In the genomic region with DNA sequence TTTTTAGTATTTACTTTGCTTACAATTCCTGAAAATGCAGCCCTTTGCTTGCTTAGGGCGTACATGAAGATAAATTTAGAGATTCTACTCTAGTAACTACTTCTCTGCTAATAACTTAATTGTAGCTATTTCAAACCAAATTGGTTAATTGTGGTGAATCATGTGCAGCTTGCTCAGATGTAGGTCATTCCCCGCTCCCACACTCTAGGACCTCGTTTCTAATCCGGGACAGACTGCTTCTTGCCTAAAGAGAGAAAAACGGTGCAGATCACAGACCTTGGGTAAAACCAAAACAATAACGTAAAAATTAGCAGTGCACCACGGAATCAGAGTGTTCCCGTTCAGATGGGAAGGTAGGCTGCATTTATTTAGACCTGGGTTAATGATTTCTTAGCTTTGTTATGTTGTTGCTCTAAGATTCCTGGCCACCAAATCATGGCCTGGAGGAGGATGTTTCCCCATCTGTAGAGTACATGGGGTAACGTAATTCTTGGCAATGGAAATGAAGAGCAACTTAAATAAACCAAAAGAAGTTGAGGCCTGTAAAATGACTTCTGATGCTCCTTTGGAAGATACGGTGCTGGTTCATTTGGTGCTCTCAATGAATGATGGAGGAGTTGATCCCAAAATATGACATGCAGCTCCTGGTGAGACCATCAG, we compare ENCODE assay signal across 21 mouse cellular contexts. TPM values are rescaled to one million over a fixed set of nuclear protein-coding genes. Genes with fewer than 3 reads are reported as not detected.
"Had no signal": no experiment of that assay in that cellular context is flagged by ENCODE, and none has a peak within 500 bp of the region (broad histone marks: within the 10 kb centered on the region; RNA-seq: fewer than 3 reads in every experiment).

No protein-coding gene starts in this region.

- H3K27ac ChIP-seq: limb, embryonic 15.5 days; liver, embryonic 14.5 days; midbrain, embryonic 13.5 days; stomach, embryonic 15.5 days had no signal

- H3K9ac ChIP-seq: limb, embryonic 15.5 days; liver, embryonic 14.5 days; midbrain, embryonic 13.5 days; stomach, embryonic 15.5 days had no signal

- H3K9me3 ChIP-seq: limb, embryonic 15.5 days; midbrain, embryonic 13.5 days; stomach, embryonic 15.5 days had no signal

- DNase-seq: kidney, postnatal 14 days; layer of hippocampus, postnatal 36 days; lung, adult 18-20 months; lung, postnatal 36 days; right cerebral cortex, postnatal 14 days; thymus, postnatal 36 days had no signal

- H3K4me3 ChIP-seq: limb, embryonic 15.5 days; midbrain, embryonic 13.5 days; stomach, embryonic 15.5 days had no signal

- H3K4me2 ChIP-seq: limb, embryonic 15.5 days; midbrain, embryonic 13.5 days; stomach, embryonic 15.5 days had no signal

- H3K36me3 ChIP-seq: stomach, embryonic 15.5 days had no signal

- ATAC-seq: midbrain, embryonic 13.5 days had no signal

- H3K4me1 ChIP-seq: limb, embryonic 15.5 days; stomach, embryonic 15.5 days had no signal

- H3K27me3 ChIP-seq: limb, embryonic 15.5 days; midbrain, embryonic 13.5 days; stomach, embryonic 15.5 days had no signal

RNA-seq across cellular contexts. Expression of gene Gm11146, which starts 45.3 kb away (rescaled TPM):
- total RNA-seq: layer of hippocampus, postnatal 36 days; left cerebral cortex, adult 8-10 months; left cerebral cortex, postnatal 25 days; megakaryocyte progenitor cell, adult 5-6 weeks; midbrain, postnatal 0 days had no signal
- polyA plus RNA-seq: kidney, embryonic 14.5 days; large intestine, adult 2 months; limb, embryonic 11.5 days; limb, embryonic 15.5 days; liver, embryonic 14.5 days; lung, embryonic 16.5 days; midbrain, embryonic 13.5 days; midbrain, postnatal 0 days; neural tube, embryonic 14.5 days; spleen, adult 2 months; stomach, embryonic 15.5 days; thymus, postnatal 0 days had no signal
